Mouse (Mus musculus) mouse embryonic stem cell (cell line): Measurements from ENCODE around the gene Med12l.
"Not testable (repeated sequence)": the region's sequence is repeated elsewhere in the genome, so short reads cannot be mapped to it uniquely, and the experiment has no call there.

Experiments used
- in situ Hi-C, 2 experiments: fragments of 300-500 bp; cut with MboI; formaldehyde crosslinking; loops; 1 replicate in 1 of 2; 3 replicates in 1 of 2; pipeline ENCODE4 v1.14.3; 2019 to 2020; ENCODE audit warnings: low sequenced_read_pairs in 2 of 2, low pct_unique_long_range_greater_than_20kb in 1 of 2, mixed read lengths in 1 of 2; ENCODE audit not compliant: unreplicated experiment in 1 of 2

Med12l gene

DNA sequence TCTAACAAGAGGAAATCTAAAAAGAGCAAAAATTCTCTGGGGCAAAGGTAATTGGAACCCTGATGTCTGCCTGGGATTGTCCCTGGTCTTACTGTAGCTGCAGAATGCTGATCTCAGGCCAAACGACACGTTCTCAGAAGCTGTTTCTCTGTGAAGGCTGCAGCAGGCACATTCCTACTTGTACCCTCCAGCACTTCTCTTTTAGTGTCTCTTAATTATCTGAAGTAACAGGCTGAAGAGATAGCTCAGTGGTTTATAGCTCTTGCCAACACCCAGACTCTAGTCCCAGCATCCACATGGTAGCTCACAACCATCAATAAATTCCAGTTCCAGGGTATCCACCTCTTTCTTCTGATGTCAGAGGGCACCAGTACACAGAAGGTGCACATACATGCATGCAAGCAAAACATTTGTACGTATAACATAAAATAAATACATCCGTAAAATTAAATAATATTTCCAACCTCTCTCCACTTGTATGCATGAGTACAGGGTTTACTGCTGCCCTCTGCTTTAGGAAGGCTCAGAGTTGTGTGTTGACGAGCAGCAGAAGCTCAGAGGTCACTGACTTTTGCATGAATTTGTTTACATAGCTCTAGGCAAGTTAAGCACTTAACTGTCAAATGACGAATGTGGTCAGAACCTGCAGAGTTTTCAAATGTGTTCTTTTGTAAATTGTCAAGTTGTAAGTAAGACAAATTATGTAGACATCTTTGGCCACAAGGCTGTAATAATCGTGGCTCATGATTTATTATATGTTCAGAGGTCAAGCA lies 120.3 kb downstream of the Med12l start:
- in situ Hi-C loops: no loop called here

DNA sequence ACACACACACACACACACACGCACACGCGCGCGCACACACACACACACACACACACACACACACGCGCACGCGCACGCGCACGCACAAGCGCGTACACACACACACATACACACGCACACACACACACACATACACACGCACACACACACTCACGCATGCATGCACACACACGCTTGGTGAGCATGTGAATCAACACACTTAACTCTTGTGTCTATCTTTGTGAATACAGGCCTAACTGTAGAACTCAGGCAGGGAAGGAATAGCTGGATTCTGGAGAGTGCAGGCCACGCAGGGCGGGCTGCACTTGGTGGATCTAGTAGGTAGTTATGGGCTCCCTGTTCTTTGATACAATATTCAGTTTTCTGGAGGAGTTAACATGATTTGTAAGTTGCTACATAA lies 123.1 kb downstream of the Med12l start:
- in situ Hi-C loops: no loop called here

DNA sequence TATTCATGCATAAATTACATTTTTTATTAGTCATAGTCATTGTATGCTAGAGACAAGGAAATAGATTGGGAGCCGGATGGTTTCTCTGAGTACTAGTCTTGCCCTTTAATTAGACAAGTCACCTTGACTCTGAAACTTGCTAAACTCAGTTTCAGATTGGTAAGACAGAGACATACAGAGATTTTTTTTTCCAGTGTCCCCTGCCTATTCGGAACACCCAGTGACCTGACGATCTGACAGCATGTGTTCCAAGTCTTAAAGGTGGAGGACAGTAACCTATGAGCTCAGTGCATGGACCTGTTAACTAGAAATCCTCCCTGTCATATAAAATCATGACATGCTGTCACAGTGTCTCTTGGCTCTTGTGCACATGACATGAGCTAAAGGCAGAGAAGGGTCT lies 123.9 kb downstream of the Med12l start:
- in situ Hi-C loops: no loop called here

DNA sequence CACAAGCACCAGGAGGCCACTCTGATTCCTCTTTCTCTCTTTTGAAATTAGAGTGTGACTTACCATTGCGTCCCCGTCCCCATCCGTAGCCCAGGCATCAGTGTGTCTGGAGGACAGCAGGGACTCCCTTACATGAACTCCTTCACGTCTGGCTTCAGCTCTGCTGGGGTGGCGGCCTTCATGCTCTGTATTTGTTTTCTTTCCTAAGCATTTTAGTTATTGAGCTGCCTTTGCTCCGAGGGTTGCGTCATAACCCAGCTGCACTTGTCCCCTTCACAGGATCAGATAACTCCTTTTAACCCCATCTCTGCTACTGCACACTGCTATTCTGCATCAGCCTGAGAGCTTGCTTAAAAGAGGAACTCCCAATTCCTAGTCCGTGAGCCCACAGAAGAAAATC lies 124.8 kb downstream of the Med12l start:
- in situ Hi-C loops: no loop called here

DNA sequence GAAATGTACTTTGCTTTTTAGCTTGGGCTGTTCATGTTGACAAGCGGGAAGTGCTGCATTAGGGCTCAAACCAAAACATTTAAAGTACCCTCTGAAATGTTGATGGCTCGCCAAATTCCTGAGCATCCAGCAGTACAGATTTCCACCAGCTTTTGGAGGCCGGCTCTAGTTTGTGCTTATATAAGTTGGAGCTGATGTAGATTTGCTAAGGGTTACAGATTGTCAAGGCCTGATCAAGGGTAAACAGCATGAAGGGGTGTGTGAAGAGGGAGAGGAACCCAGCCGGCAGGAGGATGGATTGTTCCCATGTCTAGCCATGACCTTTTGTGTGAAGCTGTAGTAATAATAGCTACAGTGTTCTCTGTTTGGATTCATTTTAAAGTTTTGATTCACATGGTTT lies 125.5 kb downstream of the Med12l start:
- in situ Hi-C loops: no loop called here

DNA sequence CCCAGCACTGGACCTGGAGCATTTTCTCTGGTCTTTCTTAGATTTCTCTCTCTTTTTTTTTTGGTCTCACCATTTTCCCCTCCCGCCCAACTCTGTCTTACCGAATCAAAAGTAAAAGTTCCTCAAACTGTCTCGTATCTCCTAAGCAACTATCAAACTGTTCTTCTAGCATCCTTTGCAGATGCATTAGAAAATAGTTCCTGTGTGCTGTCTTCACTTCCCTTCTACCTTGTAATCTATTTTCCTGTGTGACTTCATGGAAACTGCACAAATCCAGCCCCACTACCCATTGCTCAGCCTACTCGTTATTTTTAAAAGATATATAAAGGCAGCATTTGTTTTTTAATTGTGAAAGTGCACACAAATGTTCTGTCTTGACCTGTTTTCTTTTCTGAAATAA lies 126.3 kb downstream of the Med12l start:
- in situ Hi-C loops: no loop called here

DNA sequence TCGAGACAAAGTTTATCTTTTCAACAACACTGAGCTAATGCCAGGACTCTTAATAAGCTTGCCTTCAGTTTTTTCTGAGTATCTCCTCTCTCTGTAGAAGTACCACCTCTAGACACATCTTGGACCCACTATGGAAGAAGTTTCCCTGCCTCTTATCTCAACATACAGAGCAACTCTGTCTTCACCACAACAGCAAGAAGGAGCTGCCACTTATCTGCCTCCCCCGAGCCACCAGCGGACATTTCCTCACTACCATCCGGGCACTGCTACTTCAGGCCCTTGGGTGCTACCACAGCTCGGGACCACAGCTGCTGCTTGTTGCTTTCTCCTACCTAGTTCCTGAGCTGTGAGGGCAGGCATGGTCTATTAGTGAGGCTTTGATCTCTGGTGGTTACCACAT lies 127.6 kb downstream of the Med12l start:
- in situ Hi-C loops: no loop called here

DNA sequence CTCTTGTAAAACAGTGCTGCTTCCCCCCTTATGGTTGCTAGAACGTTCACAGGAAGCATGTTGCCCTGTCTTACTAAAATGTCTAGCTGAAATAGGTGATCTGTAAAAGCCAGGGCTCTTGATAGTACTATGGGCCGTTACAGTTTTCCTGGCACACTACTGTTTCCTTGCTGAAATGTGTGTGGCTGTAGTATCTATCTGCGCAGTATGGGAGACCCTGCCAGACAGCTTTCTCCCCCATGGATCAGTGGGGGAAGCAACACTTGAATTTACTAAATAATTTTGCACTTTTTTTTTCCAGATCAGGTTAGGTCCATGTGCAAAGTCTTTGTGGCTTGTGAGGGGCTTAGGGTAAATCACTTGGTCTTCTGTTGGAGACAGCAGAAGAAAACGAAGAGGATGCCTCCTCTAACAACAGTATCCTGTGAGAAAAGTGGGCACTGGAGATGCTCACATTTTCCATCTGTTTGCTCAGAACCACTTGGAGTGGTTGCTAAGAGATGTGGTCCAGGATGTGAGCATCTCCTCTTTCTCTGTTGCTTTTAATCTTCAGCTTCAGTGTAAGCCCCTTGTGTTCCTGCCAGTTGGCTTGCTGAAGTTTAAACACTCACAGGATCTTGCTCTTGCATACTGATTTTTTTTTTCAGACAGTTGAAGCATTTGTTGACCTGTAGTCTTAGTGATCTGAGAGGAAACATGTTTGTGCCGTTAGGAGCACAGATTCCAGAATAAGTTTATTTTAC lies 130.5 kb downstream of the Med12l start:
- in situ Hi-C loops: no loop called here

DNA sequence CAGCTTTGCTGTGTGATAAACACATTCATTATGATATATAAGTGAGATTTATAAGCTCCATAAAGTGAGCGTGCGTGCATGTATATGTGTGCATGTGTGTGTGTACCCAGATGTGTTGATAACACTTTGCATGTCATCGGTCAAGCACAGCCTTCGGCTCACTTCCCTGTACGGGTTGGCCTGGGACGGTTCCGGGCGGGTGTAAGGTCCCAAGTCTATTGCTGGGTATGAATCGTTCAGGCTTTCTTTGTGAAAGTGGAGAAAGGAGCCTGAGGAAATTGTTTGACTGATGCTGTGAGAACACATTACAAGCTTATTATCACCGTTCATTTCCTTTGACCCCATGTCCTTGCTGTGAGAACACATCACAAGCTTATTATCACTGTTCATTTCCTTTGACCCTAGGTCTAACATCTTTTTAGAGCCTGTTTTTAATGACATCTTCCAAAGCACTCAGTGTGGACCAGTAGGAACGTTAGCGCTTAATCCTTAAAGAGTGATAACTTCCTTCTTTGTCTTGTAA lies 133.4 kb downstream of the Med12l start:
- in situ Hi-C loops: no loop called here

DNA sequence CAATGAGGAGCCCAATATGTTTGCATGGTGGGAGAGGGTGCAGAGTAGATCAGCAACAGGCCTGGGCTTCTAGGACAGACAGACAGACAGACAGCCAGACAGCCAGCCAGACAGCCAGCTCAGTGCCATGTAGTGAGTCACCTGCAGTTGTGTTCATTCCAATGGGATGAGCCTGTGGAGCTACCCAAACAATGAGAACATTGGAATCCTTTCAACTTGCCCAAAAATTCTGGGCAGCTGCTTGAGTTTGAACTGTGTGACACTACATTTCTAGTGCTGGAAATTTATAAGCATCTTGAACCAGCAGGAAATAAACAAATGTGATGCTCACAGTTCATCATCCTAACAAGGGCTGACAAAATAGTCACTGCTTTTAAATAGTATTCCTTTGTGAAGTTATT lies 134.0 kb downstream of the Med12l start:
- in situ Hi-C loops: no loop called here

DNA sequence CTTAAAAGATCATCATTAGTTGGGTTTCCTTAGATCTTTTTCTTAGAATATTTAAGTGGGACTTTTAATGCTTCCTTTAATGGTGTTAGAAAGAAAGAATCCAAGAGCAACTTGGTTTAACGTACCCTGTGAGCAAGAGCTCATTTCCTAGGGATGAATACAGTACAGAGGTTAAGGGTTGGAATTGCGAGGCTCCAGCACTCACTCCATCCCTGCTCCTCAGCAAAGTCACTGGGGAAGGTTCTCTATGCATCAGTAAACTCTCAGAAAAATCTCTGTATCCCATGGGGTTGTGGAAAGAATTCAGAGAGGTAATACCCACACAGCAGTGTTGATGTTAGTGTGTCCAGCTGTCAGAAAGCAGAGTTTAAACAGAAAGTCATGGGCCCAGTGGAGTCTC lies 134.5 kb downstream of the Med12l start:
- in situ Hi-C loops: no loop called here

DNA sequence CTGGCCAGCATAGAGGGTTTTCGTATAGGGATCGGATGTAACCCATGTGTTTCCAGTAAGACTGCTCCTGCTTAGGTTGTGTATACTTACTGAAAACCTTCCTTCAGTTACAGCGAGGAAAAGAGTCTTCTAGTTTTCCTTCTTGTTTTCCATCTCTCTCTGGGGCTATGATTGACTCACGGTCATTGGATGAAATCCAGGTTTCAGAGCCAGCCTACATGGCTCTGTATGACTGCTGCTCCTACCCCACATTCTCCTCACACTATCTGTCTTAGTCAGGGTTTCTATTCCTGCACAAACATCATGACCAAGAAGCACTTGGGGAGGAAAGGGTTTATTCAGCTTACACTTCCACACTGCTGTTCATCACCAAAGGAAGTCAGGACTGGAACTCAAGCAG lies 135.3 kb downstream of the Med12l start:
- in situ Hi-C loops: not testable (repeated sequence)

DNA sequence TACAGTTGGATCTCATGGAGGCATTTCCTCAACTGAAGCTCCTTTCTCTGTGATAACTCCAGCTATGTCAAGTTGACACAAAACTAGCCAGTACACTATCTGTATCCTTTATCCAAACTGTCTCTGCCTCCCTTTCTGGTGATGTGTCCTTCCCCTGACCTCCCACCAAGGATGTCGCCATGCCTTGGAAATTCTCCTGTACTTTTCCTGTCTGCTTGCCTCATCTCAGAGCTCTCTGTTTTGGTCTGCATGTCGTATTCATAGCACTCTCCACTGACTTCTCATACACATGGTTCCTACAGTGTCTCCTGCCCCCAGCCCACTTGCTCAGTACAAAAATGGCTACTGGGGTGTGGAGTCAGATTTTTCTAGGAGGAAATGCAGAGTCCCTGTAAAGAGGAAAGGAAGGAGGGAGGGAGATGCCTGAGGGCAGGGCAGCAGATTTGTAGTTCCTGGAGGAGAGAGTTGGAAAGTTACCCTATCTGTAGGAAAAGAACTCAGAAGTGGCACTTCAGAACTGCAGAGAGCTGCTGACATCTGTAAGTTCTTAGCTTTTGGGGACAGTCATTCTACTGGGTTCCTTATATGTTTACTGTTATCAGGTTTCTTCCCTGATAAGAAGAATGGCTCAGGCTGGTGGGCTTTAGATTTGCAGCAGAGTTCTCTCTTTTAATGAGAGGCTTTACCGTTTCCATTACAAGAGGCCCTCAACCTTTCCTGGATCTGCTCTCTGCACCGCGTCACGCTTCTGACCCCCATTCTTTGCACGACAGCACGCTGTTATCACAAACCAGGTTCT lies 136.1 kb downstream of the Med12l start:
- in situ Hi-C loops: no loop called here

DNA sequence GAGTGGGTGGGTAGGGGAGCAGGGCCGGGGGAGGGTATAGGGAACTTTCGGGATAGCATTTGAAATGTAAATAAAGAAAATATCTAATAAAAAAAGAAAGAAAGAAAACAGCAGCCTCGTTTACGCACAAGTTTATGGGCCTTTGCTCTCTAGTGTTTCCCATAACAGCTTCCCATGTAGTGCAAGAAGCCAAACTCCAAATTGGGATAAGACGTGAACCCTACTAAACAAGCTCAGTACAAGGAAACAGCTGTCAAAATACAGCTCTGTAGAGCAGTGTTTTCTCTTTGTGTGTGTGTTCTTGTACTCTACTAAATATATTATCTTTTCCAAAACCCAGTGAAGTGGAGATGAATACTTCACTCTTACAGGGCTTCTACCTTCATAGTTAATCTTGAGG lies 139.6 kb downstream of the Med12l start:
- in situ Hi-C loops: no loop called here

DNA sequence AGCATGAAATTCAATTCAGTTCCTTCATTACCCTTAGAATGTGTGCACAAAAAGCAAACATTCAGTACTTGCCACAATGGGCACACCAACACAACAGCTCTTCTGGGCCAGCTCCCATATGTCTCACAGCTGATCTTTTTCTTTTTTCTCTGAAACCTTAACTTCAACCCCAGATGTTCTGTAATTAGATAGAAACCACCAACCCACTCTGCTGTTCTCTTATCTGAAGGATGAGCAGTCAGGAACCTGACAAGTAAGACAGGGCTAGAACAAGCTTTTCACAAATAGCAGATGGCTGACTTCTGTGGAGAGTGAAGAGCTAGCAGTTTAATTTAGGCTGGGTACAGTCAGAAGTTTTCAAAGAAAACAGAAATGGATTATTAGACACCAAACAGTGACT lies 144.0 kb downstream of the Med12l start:
- in situ Hi-C loops: no loop called here

DNA sequence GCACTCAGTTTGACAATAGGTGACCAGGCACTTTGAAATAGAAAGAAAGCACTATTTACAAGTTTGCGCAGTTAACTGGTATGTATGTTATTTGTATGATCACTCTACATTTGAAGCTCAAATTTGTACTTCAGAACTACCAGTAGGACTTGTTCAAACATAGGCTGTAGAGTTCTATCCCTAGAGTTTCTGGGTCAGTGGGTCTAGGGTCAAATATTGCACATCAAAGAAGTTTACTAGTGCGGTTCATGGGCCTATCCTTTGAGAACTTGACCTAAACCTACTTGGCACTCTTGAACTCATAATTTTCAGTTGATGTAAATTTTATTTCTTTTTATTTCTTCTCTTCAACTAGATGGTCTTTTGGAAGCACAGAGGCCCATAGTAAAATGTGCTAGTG lies 145.0 kb downstream of the Med12l start:
- in situ Hi-C loops: no loop called here

DNA sequence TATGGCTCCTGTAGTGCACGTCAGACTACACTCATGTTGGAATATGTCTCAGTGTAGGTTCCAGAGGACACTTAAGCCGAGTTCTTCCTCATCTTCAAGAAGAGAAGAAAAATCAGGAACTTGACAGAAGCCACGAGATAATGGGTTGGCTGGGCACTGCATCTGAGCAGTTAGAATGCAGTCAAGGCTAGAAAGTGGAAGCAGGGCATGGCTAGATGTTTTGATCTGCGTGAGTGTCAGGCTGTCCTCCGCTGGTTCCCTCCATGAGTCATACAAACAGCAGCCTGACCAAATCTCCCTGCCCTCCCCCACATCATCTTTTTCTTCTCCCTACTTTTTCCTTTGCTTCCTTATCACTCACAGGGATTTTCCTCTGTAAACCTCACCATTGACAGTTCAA lies 147.8 kb downstream of the Med12l start, which contains the start of gene P2ry14:
P2ry14 (minus strand) TSS at position 195 of the 400 bp plus-strand sequence.
- in situ Hi-C loops: no loop called here

DNA sequence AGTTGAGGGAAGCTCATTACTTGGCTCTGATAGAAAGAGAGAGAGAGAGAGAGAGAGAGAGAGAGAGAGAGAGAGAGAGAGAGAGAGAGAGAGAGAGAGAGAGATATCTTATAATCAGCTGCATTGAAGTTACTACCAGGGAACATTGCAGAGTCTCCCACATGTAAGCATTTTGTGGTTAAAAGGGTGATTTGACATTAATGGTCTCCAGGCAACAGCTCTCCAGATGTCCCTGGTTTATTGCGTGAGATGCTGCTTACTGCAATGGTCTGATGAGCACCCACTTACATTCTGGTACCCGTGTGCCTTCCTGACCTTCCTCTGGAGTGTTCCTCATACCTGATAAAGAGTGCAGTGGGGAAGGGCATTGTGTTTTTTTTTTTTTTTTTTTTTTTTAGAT lies 149.3 kb downstream of the Med12l start:
- in situ Hi-C loops: no loop called here

DNA sequence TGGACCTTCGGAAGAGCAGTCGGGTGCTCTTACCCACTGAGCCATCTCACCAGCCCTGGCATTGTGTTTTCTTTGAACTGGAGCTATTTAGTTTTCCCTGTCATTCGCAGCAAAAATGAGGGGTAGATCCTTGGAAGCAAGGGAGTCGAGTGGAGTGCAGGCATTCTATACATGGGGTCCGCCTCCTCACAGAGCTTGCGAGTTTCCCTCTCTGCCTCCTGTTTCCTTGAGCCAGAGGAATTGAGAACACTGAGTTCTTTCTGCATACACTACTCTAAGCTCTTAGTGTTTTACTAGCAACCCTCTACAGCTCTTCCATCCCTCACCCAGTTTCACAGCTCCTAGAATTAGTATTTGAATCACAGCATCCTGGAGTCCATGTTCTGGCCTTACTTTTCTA lies 149.8 kb downstream of the Med12l start:
- in situ Hi-C loops: no loop called here
